Mouse (Mus musculus) cerebellum, adult 2 months (tissue): ENCODE data around the gene Ip6k1.

ENCODE experiments used
- CTCF ChIP-seq: fragments of 200-500 bp; IDR thresholded peaks from 2 replicates; pipeline ENCODE4 v1.5.1; 2011; ENCODE audit warnings: low read depth, mild to moderate bottlenecking, control low read depth, low read length, moderate library complexity, borderline replicate concordance; ENCODE audit not compliant: insufficient read depth
- POLR2A ChIP-seq: fragments of 200-500 bp; IDR thresholded peaks from 2 replicates; pipeline ENCODE4 v1.6.1; 2011; ENCODE audit warnings: low read length, control low read depth, borderline replicate concordance; ENCODE audit not compliant: insufficient read depth

- TF ChIP-seq POLR2A (no peak), CTCF (no peak)
Measured at GRCm38 (mm10) chr9:108090611-108091120, 88.4 kb downstream of the Ip6k1 start.
